14 mouse cellular contexts compared by ENCODE assay signal in the genomic region with DNA sequence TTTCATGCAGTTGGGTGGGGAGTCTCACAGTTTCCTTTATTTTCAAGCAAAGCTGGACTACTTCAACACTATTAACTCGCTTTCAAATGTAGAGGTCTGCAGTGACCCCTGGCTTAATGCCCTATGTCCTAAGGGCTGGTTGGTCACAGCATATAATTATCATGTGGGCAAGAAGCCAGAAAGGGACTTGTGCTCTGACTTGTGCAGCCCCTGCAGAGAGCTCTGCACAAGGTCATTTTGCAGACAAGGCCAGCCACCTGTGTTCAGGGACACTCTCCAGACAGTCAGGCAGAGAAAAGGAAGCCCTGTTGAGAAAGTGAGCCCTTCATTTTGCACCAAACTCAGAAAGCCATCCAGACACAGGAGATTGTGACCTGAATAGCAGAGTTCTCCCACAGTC.
DNase-seq lines count a peak whose midpoint lies in the region; ATAC-seq and TF ChIP-seq lines count a peak whose summit lies in the region.
"Had no signal": no experiment of that assay in that cellular context is flagged by ENCODE, and none has a peak within 500 bp of the region (broad histone marks: within the 10 kb centered on the region; RNA-seq: fewer than 3 reads in every experiment).

No protein-coding gene starts in this region.

- 44% methylated on average over 1 of the region's 1 CpGs for WGBS in hindbrain, postnatal 0 days
- 69% methylated on average over 1 of the region's 1 CpGs for WGBS in hindbrain, embryonic 10.5 days
- 60% methylated on average over 1 of the region's 1 CpGs for WGBS in intestine, embryonic 15.5 days

- no peak overlapping the region for H3K4me2 ChIP-seq in hindbrain, postnatal 0 days (ENCODE audit: low read depth, low read length)
- no peak overlapping the region for H3K4me2 ChIP-seq in CH12.LX (ENCODE audit: insufficient read depth, low read depth, poor library complexity, severe bottlenecking)
- no peak overlapping the region for H3K4me2 ChIP-seq in intestine, embryonic 15.5 days (replicated peaks)
- H3K4me2 ChIP-seq: embryonic facial prominence, embryonic 15.5 days; midbrain, embryonic 12.5 days; neural tube, embryonic 13.5 days had no signal

- no peak overlapping the region for H3K27ac ChIP-seq in hindbrain, postnatal 0 days
- H3K27ac ChIP-seq in hindbrain, embryonic 10.5 days: no peak overlapping the region
- no peak overlapping the region for H3K27ac ChIP-seq in CH12.LX (ENCODE audit: insufficient read depth, low read depth)
- H3K27ac ChIP-seq in intestine, embryonic 15.5 days: no peak overlapping the region
- H3K27ac ChIP-seq: embryonic facial prominence, embryonic 15.5 days; limb, embryonic 10.5 days; midbrain, embryonic 12.5 days; neural tube, embryonic 13.5 days had no signal

- no peak overlapping the region for H3K9ac ChIP-seq in hindbrain, postnatal 0 days (replicated peaks; ENCODE audit: low read length)
- H3K9ac ChIP-seq in CH12.LX (ENCODE audit: insufficient read depth, low read depth): no peak overlapping the region
- H3K9ac ChIP-seq in intestine, embryonic 15.5 days: no peak overlapping the region
- H3K9ac ChIP-seq: embryonic facial prominence, embryonic 15.5 days; midbrain, embryonic 12.5 days; neural tube, embryonic 13.5 days had no signal

- dilution Hi-C loops in CH12.LX (cut with MboI; ENCODE audit: extremely low pct_ligation_motif_present, extremely low pct_unique_long_range_greater_than_20kb, low sequenced_read_pairs): no loop called here

- H3K9me3 ChIP-seq in hindbrain, postnatal 0 days (ENCODE audit: low read length): no peaks in the 10 kb centered on the region
- no peaks in the 10 kb centered on the region for H3K9me3 ChIP-seq in hindbrain, embryonic 10.5 days
- no peaks in the 10 kb centered on the region for H3K9me3 ChIP-seq in CH12.LX (replicated peaks; ENCODE audit: low read length)
- H3K9me3 ChIP-seq in intestine, embryonic 15.5 days: no peaks in the 10 kb centered on the region
- H3K9me3 ChIP-seq: embryonic facial prominence, embryonic 15.5 days; limb, embryonic 10.5 days; midbrain, embryonic 12.5 days; neural tube, embryonic 13.5 days had no signal

- peak; percentile 31 for DNase-seq in hindbrain, postnatal 0 days (ENCODE audit: low spot score)
- DNase-seq in hindbrain, embryonic 10.5 days (ENCODE audit: low spot score): no peak
- DNase-seq in A20 (ENCODE audit: low read depth, low spot score): peak; percentile 57
- DNase-seq in CH12.LX (ENCODE audit: extremely low read depth): no peak
- peak; percentile 80 for DNase-seq in kidney, adult 9 months
- DNase-seq in adipocyte (ENCODE audit: low spot score): no peak
- DNase-seq: cerebellum, adult 11 months; right cerebral cortex, postnatal 25 days had no signal

- in situ Hi-C loops in CH12.LX (cut with MboI; ENCODE audit: low pct_ligation_motif_present, low pct_unique_long_range_greater_than_20kb, low sequenced_read_pairs): loop anchor here (10.0 kb wide), 1 partner anchor 75 kb away; a partner anchor contains a TSS

- no peaks in the 10 kb centered on the region for H3K27me3 ChIP-seq in hindbrain, postnatal 0 days (ENCODE audit: insufficient read depth, low read length)
- H3K27me3 ChIP-seq in hindbrain, embryonic 10.5 days (ENCODE audit: insufficient read depth, poor library complexity, severe bottlenecking): no peaks in the 10 kb centered on the region
- H3K27me3 ChIP-seq in CH12.LX (replicated peaks): no peaks in the 10 kb centered on the region
- no peaks in the 10 kb centered on the region for H3K27me3 ChIP-seq in intestine, embryonic 15.5 days (replicated peaks)
- H3K27me3 ChIP-seq: embryonic facial prominence, embryonic 15.5 days; midbrain, embryonic 12.5 days; neural tube, embryonic 13.5 days had no signal

- H3K79me2 ChIP-seq in CH12.LX (replicated peaks; ENCODE audit: control insufficient read depth, extremely low read depth, insufficient read depth, poor library complexity, severe bottlenecking): no peaks in the 10 kb centered on the region

- TF ChIP-seq CTCF in hindbrain, postnatal 0 days (IDR thresholded peaks at IDR 0.05; ENCODE audit: low read depth): no peak
- TF ChIP-seq CTCF in CH12.LX (conservative IDR thresholded peaks at IDR 0.05 in 1 of 2, IDR thresholded peaks at IDR 0.05 in 1 of 2; ENCODE audit: low read depth in 2 of 2, low read length in 2 of 2): no peak

- no peaks in the 10 kb centered on the region for H3K4me1 ChIP-seq in hindbrain, postnatal 0 days (ENCODE audit: insufficient read depth, low read length)
- H3K4me1 ChIP-seq in hindbrain, embryonic 10.5 days (replicated peaks): no peaks in the 10 kb centered on the region
- H3K4me1 ChIP-seq in CH12.LX (ENCODE audit: control insufficient read depth in 1 of 2, insufficient read depth in 2 of 2): peaks cover 7 to 23% of the 10 kb centered on the region in 2 experiments
- no peaks in the 10 kb centered on the region for H3K4me1 ChIP-seq in intestine, embryonic 15.5 days (replicated peaks)
- H3K4me1 ChIP-seq: limb, embryonic 10.5 days; midbrain, embryonic 12.5 days; neural tube, embryonic 13.5 days had no signal

- no peak for TF ChIP-seq RAD21 in CH12.LX (IDR thresholded peaks at IDR 0.05; ENCODE audit: low read depth, low read length)

- H3K4me3 ChIP-seq in hindbrain, postnatal 0 days (ENCODE audit: low read length): no peak overlapping the region
- no peak overlapping the region for H3K4me3 ChIP-seq in hindbrain, embryonic 10.5 days
- no peak overlapping the region for H3K4me3 ChIP-seq in CH12.LX (replicated peaks in 1 of 3; ENCODE audit: low read depth in 2 of 3, low read length in 2 of 3, poor library complexity in 1 of 3)
- H3K4me3 ChIP-seq in intestine, embryonic 15.5 days (replicated peaks): no peak overlapping the region
- H3K4me3 ChIP-seq: embryonic facial prominence, embryonic 15.5 days; limb, embryonic 10.5 days; midbrain, embryonic 12.5 days; neural tube, embryonic 13.5 days had no signal

- peak; percentile 7; the same call in 1 of the 2 replicates for TF ChIP-seq EP300 in CH12.LX (IDR thresholded peaks at IDR 0.05; ENCODE audit: low read length)

- TF ChIP-seq POLR2A in CH12.LX (IDR thresholded peaks at IDR 0.05; ENCODE audit: low read depth, low read length): no peak

- no peaks in the 10 kb centered on the region for H3K36me3 ChIP-seq in hindbrain, postnatal 0 days (ENCODE audit: insufficient read depth, low read length)
- no peaks in the 10 kb centered on the region for H3K36me3 ChIP-seq in hindbrain, embryonic 10.5 days
- no peaks in the 10 kb centered on the region for H3K36me3 ChIP-seq in CH12.LX (replicated peaks in 1 of 2; ENCODE audit: control insufficient read depth in 1 of 2, insufficient read depth in 1 of 2, low read length in 1 of 2)
- no peaks in the 10 kb centered on the region for H3K36me3 ChIP-seq in intestine, embryonic 15.5 days
- H3K36me3 ChIP-seq: embryonic facial prominence, embryonic 15.5 days; limb, embryonic 10.5 days; midbrain, embryonic 12.5 days; neural tube, embryonic 13.5 days had no signal

- ATAC-seq in hindbrain, postnatal 0 days: no peak
- ATAC-seq in intestine, embryonic 15.5 days: no peak
- ATAC-seq: intestine, embryonic 16.5 days had no signal

TF ChIP-seq in CH12.LX, 34 proteins besides CTCF, POLR2A, EP300 and RAD21:
- TF ChIP-seq ETS1 (conservative IDR thresholded peaks at IDR 0.05; ENCODE audit: low read depth, low read length): no peak
- no peak for TF ChIP-seq SMC3 (IDR thresholded peaks at IDR 0.05; ENCODE audit: low read depth, low read length)
- no peak for TF ChIP-seq TBP (conservative IDR thresholded peaks at IDR 0.05; ENCODE audit: low read depth, low read length)
- no peak for TF ChIP-seq POLR2AphosphoS2 (IDR thresholded peaks at IDR 0.05; ENCODE audit: low read depth, low read length)
- TF ChIP-seq NRF1 (IDR thresholded peaks at IDR 0.05; ENCODE audit: low read depth, low read length): no peak
- no peak for TF ChIP-seq MEF2A (IDR thresholded peaks at IDR 0.05; ENCODE audit: borderline replicate concordance, low read depth, low read length)
- TF ChIP-seq CHD2 (IDR thresholded peaks at IDR 0.05; ENCODE audit: low read length): no peak
- TF ChIP-seq BHLHE40 (IDR thresholded peaks at IDR 0.05; ENCODE audit: low read depth, low read length): no peak
- no peak for TF ChIP-seq NELFE (IDR thresholded peaks at IDR 0.05; ENCODE audit: low read depth, low read length)
- TF ChIP-seq GABPA (IDR thresholded peaks at IDR 0.05; ENCODE audit: insufficient replicate concordance, low read depth, low read length): no peak
- TF ChIP-seq USF1 (IDR thresholded peaks at IDR 0.05; ENCODE audit: low read depth, low read length): no peak
- no peak for TF ChIP-seq CHD1 (IDR thresholded peaks at IDR 0.05; ENCODE audit: low read depth, low read length)

Comparison
In these comparisons a context has a peak if more than half of its experiments do, and no peak if none do; other contexts are left out.
1. DNase-seq: peak in hindbrain, postnatal 0 days (single experiment), A20 (single experiment) and kidney, adult 9 months (single experiment); none in hindbrain, embryonic 10.5 days (single experiment), CH12.LX (single experiment) and adipocyte (single experiment).